Mouse (Mus musculus): ENCODE measurements around the gene Slc47a1.

Slc47a1 gene

DNA sequence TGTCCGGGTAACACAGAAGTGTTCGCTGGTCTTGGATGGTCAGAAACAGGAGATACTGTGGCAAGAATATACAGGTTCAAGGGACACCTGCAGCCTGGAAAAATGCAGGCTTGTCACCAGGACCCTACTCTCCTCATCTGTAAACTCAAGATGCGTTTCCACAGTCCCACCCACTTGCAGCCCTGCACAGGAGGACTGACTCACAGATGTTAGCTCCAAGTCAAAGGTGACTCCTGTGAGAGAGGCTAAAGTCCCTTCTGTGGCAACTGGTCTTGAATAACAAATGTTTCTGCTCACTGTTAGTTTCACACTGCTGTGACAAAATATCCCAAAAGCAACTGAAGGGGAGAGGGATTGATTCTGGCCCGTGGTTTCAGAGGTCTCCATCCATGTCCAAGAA lies 506 bp upstream of the Slc47a1 start:
- DNase-seq (ENCODE audit: low read depth, low spot score), result no peak

GRCm38 (mm10) chr11:61368668-61369067 lies 9.5 kb downstream of the Slc47a1 start:
- DNase-seq (ENCODE audit: low read depth, low spot score), result no peak

DNA sequence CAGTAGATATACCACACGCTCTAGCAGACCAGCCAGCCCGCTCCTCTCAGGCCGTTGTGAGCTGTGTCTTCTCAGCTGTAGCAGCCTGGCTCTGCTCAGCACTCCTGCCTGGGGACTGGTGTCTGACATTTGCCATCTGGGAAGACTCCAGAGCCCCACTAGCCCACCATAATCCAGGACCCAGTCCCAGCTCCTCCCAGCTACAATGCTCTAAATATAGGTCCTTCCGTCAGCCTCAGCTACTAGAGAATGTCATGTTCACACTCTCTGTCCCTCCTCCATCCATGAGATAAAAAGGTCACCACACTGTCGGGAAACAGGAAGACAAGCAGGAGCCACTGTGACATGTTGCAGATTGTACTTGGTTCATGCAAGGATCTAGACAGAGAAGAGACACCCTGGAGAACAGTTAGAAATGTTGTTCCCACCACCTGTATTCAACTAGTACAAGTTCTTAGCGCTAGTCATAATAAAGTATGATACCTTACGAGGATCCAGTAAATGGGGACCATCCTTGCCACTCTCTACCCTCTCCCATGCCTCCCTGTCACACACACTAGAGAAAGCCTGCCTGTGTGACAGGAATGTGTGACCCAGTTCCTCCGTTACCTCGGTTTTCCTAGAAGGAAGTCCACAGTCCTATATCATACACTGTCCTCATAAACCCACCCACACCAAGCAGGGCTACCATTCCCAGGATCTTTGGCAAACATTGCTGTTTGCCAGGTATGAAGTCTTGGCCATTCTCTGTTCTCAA lies 11.4 kb downstream of the Slc47a1 start:
- no peak for DNase-seq (ENCODE audit: low read depth, low spot score)

- no peak for DNase-seq (ENCODE audit: low read depth, low spot score)
These were observed 12.2 kb downstream of the Slc47a1 start for GRCm38 (mm10) chr11:61365938-61366337.

- peak; percentile 64 for DNase-seq (ENCODE audit: low read depth, low spot score)
These were observed 14.0 kb downstream of the Slc47a1 start for GRCm38 (mm10) chr11:61364096-61364495.

- DNase-seq (ENCODE audit: low read depth, low spot score), result peak; percentile 94
These were observed 16.5 kb downstream of the Slc47a1 start for GRCm38 (mm10) chr11:61361515-61362190.

GRCm38 (mm10) chr11:61356600-61356999 lies 21.5 kb downstream of the Slc47a1 start:
- DNase-seq (ENCODE audit: low read depth, low spot score), result no peak

GRCm38 (mm10) chr11:61356111-61356510 lies 22.0 kb downstream of the Slc47a1 start:
- DNase-seq (ENCODE audit: low read depth, low spot score), result no peak

- DNase-seq (ENCODE audit: low read depth, low spot score), result no peak
These were observed 22.8 kb downstream of the Slc47a1 start for GRCm38 (mm10) chr11:61355351-61355750.

- no peak for DNase-seq (ENCODE audit: low read depth, low spot score)
These were observed 23.8 kb downstream of the Slc47a1 start for GRCm38 (mm10) chr11:61354346-61354745.

- DNase-seq (ENCODE audit: low read depth, low spot score), result no peak
These were observed 25.1 kb downstream of the Slc47a1 start for GRCm38 (mm10) chr11:61353038-61353437.

- peak; percentile 56 for DNase-seq (ENCODE audit: low read depth, low spot score)
These were observed 25.9 kb downstream of the Slc47a1 start for GRCm38 (mm10) chr11:61352138-61352651.

- peak; percentile 89 for DNase-seq (ENCODE audit: low read depth, low spot score)
These were observed 28.8 kb downstream of the Slc47a1 start for GRCm38 (mm10) chr11:61349337-61349736.

GRCm38 (mm10) chr11:61346133-61346532 lies 32.0 kb downstream of the Slc47a1 start:
- peak; percentile 25 for DNase-seq (ENCODE audit: low read depth, low spot score)

- peak; percentile 72 for DNase-seq (ENCODE audit: low read depth, low spot score)
These were observed 35.4 kb downstream of the Slc47a1 start, which contains the start of gene Slc47a2 for GRCm38 (mm10) chr11:61342505-61343420. Slc47a2 (minus strand) TSS chr11:61342860.

DNA sequence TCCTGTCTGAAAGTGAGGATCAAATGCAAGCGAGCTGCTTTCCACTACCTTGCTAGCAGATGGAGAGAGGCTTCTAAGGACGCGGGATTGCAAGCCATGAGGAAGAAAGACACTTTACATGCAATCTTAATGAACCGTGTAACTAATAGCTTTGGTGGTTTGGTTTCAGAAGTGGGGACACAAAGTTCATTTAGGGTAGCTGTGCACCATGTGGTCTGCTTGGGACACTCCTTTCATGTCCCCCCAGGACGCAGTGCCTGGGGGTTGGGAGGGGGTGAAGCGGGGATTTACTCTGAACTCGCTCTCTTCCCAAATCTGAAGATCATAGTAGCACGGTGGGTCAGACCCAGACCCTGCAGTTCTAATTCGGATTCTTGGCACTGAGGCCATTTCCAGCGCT lies 36.2 kb downstream of the Slc47a1 start:
- no peak for DNase-seq (ENCODE audit: low read depth, low spot score)

DNA sequence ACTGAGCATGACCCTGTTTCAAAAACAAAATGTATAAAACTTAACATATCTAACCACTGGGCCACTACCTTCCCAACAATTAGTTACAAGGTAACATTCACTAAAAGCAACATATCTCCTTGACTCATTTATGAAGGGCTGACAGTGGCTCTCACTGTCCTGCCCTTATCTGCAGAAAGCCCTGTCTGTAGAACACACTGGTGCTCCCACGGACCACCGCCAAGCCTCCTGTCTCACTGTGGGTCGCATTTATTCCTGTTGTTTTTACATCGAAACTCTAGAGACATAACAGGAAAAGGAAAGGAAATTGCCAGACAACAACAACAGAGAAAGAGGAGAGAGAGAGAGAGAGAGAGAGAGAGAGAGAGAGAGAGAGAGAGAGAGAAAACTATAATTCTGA lies 36.9 kb downstream of the Slc47a1 start:
- DNase-seq (ENCODE audit: low read depth, low spot score), result no peak

- DNase-seq (ENCODE audit: low read depth, low spot score), result no peak
These were observed 37.8 kb downstream of the Slc47a1 start for GRCm38 (mm10) chr11:61340374-61340773.

GRCm38 (mm10) chr11:61337586-61337985 lies 40.6 kb downstream of the Slc47a1 start:
- DNase-seq (ENCODE audit: low read depth, low spot score), result peak; percentile 25

DNA sequence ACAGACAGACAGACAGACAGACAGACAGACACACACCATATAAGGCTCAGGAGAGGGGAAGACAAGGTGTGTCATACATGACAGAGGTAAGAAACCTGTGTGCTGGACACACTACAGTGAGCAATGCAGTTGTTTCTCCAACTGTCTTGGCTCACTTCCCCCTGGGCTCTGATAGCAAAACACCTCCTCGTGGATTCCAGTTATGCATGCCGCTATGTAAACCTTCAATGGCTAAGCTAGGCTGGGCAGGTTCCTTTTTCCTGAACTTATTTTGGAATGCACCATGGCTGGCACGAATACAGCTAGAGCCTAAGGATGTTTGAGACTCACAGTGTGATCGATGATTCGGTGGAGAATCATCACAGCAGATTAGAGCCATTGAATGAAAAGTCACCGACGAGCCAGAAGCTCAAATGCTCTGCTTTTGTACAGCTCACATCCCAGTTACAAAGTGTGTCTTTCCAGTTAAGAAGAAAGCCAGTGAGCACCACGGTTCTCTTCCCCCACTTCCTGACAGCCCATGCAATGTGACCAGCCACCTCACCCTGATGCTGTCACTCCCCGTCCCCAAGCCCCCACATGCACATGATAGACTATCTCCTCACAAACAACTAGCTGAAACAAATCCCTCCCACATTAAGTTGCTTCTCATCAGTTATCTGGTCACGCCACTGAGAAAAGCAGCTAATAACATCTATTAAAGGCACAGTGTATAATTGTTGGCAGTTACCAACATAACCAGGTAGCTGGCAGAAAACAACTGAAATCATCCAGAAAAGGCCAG lies 57.0 kb downstream of the Slc47a1 start:
- no peak for DNase-seq (ENCODE audit: low read depth, low spot score)
